Mouse (Mus musculus): ENCODE measurements around the gene Tnpo3.
A peak's percentile ranks its signal among the peaks of the same experiment; 100 is the strongest.

DNA sequence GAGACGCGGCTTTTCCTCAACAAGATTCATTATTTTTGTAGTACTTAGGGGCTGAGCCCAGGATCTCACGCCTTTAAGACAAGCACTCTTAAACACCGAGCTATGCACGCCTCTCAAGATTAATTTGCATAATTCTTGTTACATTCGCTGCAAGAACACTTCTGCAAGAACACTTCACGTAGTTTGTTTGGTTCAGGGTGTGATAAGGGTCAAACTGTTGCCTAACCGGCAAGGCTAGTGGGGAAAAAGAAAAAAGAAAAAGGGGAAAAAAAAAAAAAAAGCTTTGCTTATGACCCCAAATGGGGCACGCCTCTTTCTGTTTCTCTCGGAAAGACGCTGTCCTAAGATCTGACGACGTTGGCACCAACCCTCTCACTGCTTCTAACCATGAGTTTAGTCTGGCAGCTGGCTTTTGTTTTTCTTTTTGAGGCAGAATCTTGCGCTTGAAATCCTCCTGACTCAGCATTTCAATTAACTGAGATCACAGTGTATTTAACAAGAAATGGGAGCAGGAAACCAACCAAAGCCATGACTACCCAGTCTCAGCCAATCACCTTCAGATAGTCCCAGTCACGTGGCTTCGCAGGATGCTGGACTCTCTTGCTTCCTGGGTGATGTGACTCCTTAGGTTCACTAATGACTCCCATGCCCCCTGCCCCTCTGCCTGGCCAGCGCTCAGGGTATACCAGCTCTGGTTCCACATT lies 11.3 kb upstream of the Tnpo3 start:
- TF ChIP-seq MAFK (IDR thresholded peaks at IDR 0.05; ENCODE audit: insufficient replicate concordance, low read length) (peak; percentile 96), EP300 (IDR thresholded peaks at IDR 0.05; ENCODE audit: low read length) (no peak), ZKSCAN1 (IDR thresholded peaks at IDR 0.05; ENCODE audit: borderline replicate concordance, low read depth, low read length) (no peak)
